Mouse (Mus musculus) neural tube, embryonic 15.5 days (tissue): Measurements from ENCODE around the gene Pecam1. TPM values are rescaled to one million over a fixed set of nuclear protein-coding genes. Genes with fewer than 3 reads are reported as not detected.
"Not testable (repeated sequence)": the region's sequence is repeated elsewhere in the genome, so short reads cannot be mapped to it uniquely, and the experiment has no call there.

Source experiments
- ATAC-seq: fragments of 200-750 bp; cut with Nextera tagmentation; 2 replicates; pipeline ENCODE4 v1.8.0; 2017; ENCODE audit warnings: mild to moderate bottlenecking, moderate TSS enrichment, moderate library complexity; ENCODE audit not compliant: low FRiP score
- H3K27ac ChIP-seq: fragments of 300-500 bp; sonication (generic); replicated peaks from 2 replicates; pipeline ENCODE4 v1.5.1; 2015; ENCODE audit warnings: mild to moderate bottlenecking, inconsistent platforms
- H3K27me3 ChIP-seq: fragments of 300-500 bp; sonication (generic); replicated peaks from 2 replicates; pipeline ENCODE4 v1.6.1; 2015; ENCODE audit warnings: inconsistent platforms
- H3K36me3 ChIP-seq: fragments of 300-500 bp; sonication (generic); 2 replicates; pipeline ENCODE4 v1.6.1; 2015; ENCODE audit warnings: inconsistent platforms
- H3K4me1 ChIP-seq: fragments of 300-500 bp; sonication (generic); 2 replicates; pipeline ENCODE4 v1.6.1; 2015; ENCODE audit warnings: inconsistent platforms
- H3K4me2 ChIP-seq: fragments of 300-500 bp; sonication (generic); 2 replicates; pipeline ENCODE4 v1.6.1; 2015; ENCODE audit warnings: inconsistent platforms, mild to moderate bottlenecking, moderate library complexity
- H3K4me3 ChIP-seq: fragments of 300-500 bp; sonication (generic); replicated peaks from 2 replicates; pipeline ENCODE4 v1.5.1; 2015; ENCODE audit warnings: mild to moderate bottlenecking, inconsistent platforms
- H3K9ac ChIP-seq: fragments of 300-500 bp; sonication (generic); replicated peaks from 2 replicates; pipeline ENCODE4 v1.6.1; 2015; ENCODE audit warnings: mild to moderate bottlenecking, inconsistent platforms
- H3K9me3 ChIP-seq: fragments of 300-500 bp; sonication (generic); replicated peaks from 2 replicates; pipeline ENCODE4 v1.6.1; 2016; ENCODE audit warnings: inconsistent platforms
- WGBS: fragments of 180-500 bp; shearing (Covaris S2); methylation state at CpG from one replicate; pipeline ENCODE4 v1.1.7; 2015; ENCODE audit warnings: mixed read lengths; 5-methylcytosine and 5-hydroxymethylcytosine counted together
- polyA plus RNA-seq: library from polyadenylated mRNA; unstranded; fragments of >200 nt; fragmentation: Nextera tagmentation; extraction: Ambion mirVana; gene quantifications from 2 replicates; pipeline ENCODE4 v1.2.1, GENCODE M21; 2015

The Pecam1 gene
- polyA plus RNA-seq, 1 experiment from 2014 or later: 14.4 TPM

GRCm38 (mm10) chr11:106742388-106742841 lies 8.0 kb downstream of the Pecam1 start:
- no peak for ATAC-seq
- H3K4me2 ChIP-seq: no peak overlapping the region
- H3K4me3 ChIP-seq: no peak overlapping the region
- H3K36me3 ChIP-seq: no peaks in the 10 kb centered on the region
- H3K9ac ChIP-seq: no peak overlapping the region
- no peak overlapping the region for H3K27ac ChIP-seq
- no peaks in the 10 kb centered on the region for H3K9me3 ChIP-seq
- H3K27me3 ChIP-seq: no peaks in the 10 kb centered on the region
- peaks cover 8% of the 10 kb centered on the region for H3K4me1 ChIP-seq
- 48% methylated on average over 6 of the region's 6 CpGs for WGBS

GRCm38 (mm10) chr11:106741826-106742225 lies 8.6 kb downstream of the Pecam1 start:
- no peak overlapping the region for H3K9ac ChIP-seq
- no peaks in the 10 kb centered on the region for H3K9me3 ChIP-seq
- H3K4me2 ChIP-seq: no peak overlapping the region
- peaks cover 14% of the 10 kb centered on the region for H3K4me1 ChIP-seq
- no peak overlapping the region for H3K27ac ChIP-seq
- ATAC-seq: no peak
- WGBS: 90% methylated on average over 3 of the region's 3 CpGs
- H3K36me3 ChIP-seq: no peaks in the 10 kb centered on the region
- H3K4me3 ChIP-seq: no peak overlapping the region
- no peaks in the 10 kb centered on the region for H3K27me3 ChIP-seq

GRCm38 (mm10) chr11:106741232-106741631 lies 9.2 kb downstream of the Pecam1 start:
- H3K27me3 ChIP-seq: no peaks in the 10 kb centered on the region
- ATAC-seq: no peak
- H3K9me3 ChIP-seq: no peaks in the 10 kb centered on the region
- no peak overlapping the region for H3K27ac ChIP-seq
- peaks cover 20% of the 10 kb centered on the region for H3K4me1 ChIP-seq
- 34% methylated on average over 6 of the region's 6 CpGs for WGBS
- no peak overlapping the region for H3K9ac ChIP-seq
- no peak overlapping the region for H3K4me3 ChIP-seq
- no peaks in the 10 kb centered on the region for H3K36me3 ChIP-seq
- no peak overlapping the region for H3K4me2 ChIP-seq

GRCm38 (mm10) chr11:106740724-106741123 lies 9.7 kb downstream of the Pecam1 start:
- H3K4me3 ChIP-seq, ATAC-seq, H3K27ac ChIP-seq, H3K36me3 ChIP-seq, H3K27me3 ChIP-seq, H3K9me3 ChIP-seq, H3K4me2 ChIP-seq, H3K9ac ChIP-seq: not testable (repeated sequence)
- WGBS: 77% methylated on average over 8 of the region's 8 CpGs
- peaks cover 24% of the 10 kb centered on the region for H3K4me1 ChIP-seq

- Histone ChIP-seq H3K4me3 (no peak overlapping the region), H3K36me3 (no peaks in the 10 kb centered on the region), H3K9ac (no peak overlapping the region), H3K4me1 (peaks cover 24% of the 10 kb centered on the region), H3K27me3 (no peaks in the 10 kb centered on the region), H3K4me2 (no peak overlapping the region), H3K27ac (no peak overlapping the region), H3K9me3 (no peaks in the 10 kb centered on the region)
- ATAC-seq: no peak
- 98% methylated on average over 2 of the region's 2 CpGs for WGBS
These were observed 11.3 kb downstream of the Pecam1 start for GRCm38 (mm10) chr11:106739116-106739515.

GRCm38 (mm10) chr11:106737178-106737621 lies 13.2 kb downstream of the Pecam1 start:
- Histone ChIP-seq H3K9ac (peak overlapping the region; percentile 28; the same call in 1 of the 2 replicates), H3K4me3 (no peak overlapping the region), H3K27ac (peak overlapping the region; percentile 80), H3K36me3 (no peaks in the 10 kb centered on the region), H3K27me3 (no peaks in the 10 kb centered on the region), H3K4me1 (peaks cover 24% of the 10 kb centered on the region), H3K9me3 (no peaks in the 10 kb centered on the region), H3K4me2 (0 out of 2 replicates have a peak overlapping the region, but pooled peaks have one; percentile 19)
- ATAC-seq: no peak
- WGBS: 9% methylated on average over 12 of the region's 12 CpGs

GRCm38 (mm10) chr11:106736614-106737013 lies 13.8 kb downstream of the Pecam1 start:
- WGBS: 54% methylated on average over 3 of the region's 3 CpGs
- Histone ChIP-seq H3K36me3 (no peaks in the 10 kb centered on the region), H3K9ac (no peak overlapping the region), H3K27ac (peak overlapping the region; percentile 80), H3K27me3 (no peaks in the 10 kb centered on the region), H3K4me1 (peaks cover 24% of the 10 kb centered on the region), H3K4me2 (no peak overlapping the region), H3K4me3 (no peak overlapping the region), H3K9me3 (no peaks in the 10 kb centered on the region)
- ATAC-seq: no peak

- no peaks in the 10 kb centered on the region for H3K9me3 ChIP-seq
- no peaks in the 10 kb centered on the region for H3K36me3 ChIP-seq
- peaks cover 11% of the 10 kb centered on the region; the same call in 1 of the 2 replicates for H3K4me1 ChIP-seq
- no peaks in the 10 kb centered on the region for H3K27me3 ChIP-seq
- H3K4me2 ChIP-seq: no peak overlapping the region
- H3K4me3 ChIP-seq: no peak overlapping the region
- no peak overlapping the region for H3K9ac ChIP-seq
- WGBS: 72% methylated on average over 4 of the region's 4 CpGs
- no peak for ATAC-seq
- H3K27ac ChIP-seq: 0 out of 2 replicates have a peak overlapping the region, but pooled peaks have one; percentile 6
These were observed 19.7 kb downstream of the Pecam1 start for GRCm38 (mm10) chr11:106730714-106731113.

- H3K9ac ChIP-seq: no peak overlapping the region
- H3K9me3 ChIP-seq: no peaks in the 10 kb centered on the region
- no peaks in the 10 kb centered on the region for H3K36me3 ChIP-seq
- WGBS: 100% methylated on average over 1 of the region's 1 CpGs
- no peak for ATAC-seq
- H3K4me1 ChIP-seq: peaks cover 11% of the 10 kb centered on the region; the same call in 1 of the 2 replicates
- no peak overlapping the region for H3K4me2 ChIP-seq
- H3K27me3 ChIP-seq: no peaks in the 10 kb centered on the region
- no peak overlapping the region for H3K27ac ChIP-seq
- H3K4me3 ChIP-seq: no peak overlapping the region
These were observed 20.8 kb downstream of the Pecam1 start for GRCm38 (mm10) chr11:106729656-106730055.

GRCm38 (mm10) chr11:106728402-106729366 lies 21.7 kb downstream of the Pecam1 start:
- Histone ChIP-seq H3K4me2 (no peak overlapping the region), H3K27me3 (no peaks in the 10 kb centered on the region)
- ATAC-seq: no peak

GRCm38 (mm10) chr11:106727967-106728366 lies 22.5 kb downstream of the Pecam1 start:
- H3K4me1 ChIP-seq: peaks cover 11% of the 10 kb centered on the region; the same call in 1 of the 2 replicates
- WGBS: 20% methylated on average over 5 of the region's 5 CpGs
- no peak overlapping the region for H3K9ac ChIP-seq
- H3K27ac ChIP-seq: no peak overlapping the region
- H3K4me3 ChIP-seq: no peak overlapping the region
- no peak for ATAC-seq
- no peaks in the 10 kb centered on the region for H3K9me3 ChIP-seq
- H3K27me3 ChIP-seq: no peaks in the 10 kb centered on the region
- no peaks in the 10 kb centered on the region for H3K36me3 ChIP-seq
- no peak overlapping the region for H3K4me2 ChIP-seq

More at GRCm38 (mm10) chr11:106728402-106729366, 21.7 kb downstream of the Pecam1 start:
- Histone ChIP-seq H3K4me1 (peaks cover 11% of the 10 kb centered on the region; the same call in 1 of the 2 replicates), H3K27ac (no peak overlapping the region), H3K4me3 (no peak overlapping the region), H3K9me3 (no peaks in the 10 kb centered on the region), H3K36me3 (no peaks in the 10 kb centered on the region), H3K9ac (no peak overlapping the region)
- WGBS: 88% methylated on average over 10 of the region's 10 CpGs

- not testable (repeated sequence) for H3K27me3 ChIP-seq, H3K9ac ChIP-seq, H3K4me3 ChIP-seq, ATAC-seq, H3K9me3 ChIP-seq, H3K4me2 ChIP-seq, H3K36me3 ChIP-seq, H3K27ac ChIP-seq
- WGBS: 95% methylated on average over 9 of the region's 9 CpGs
- H3K4me1 ChIP-seq: peaks cover 13% of the 10 kb centered on the region; the same call in 1 of the 2 replicates
These were observed 25.6 kb downstream of the Pecam1 start for GRCm38 (mm10) chr11:106724916-106725235.
